Mouse (Mus musculus): Measurements from ENCODE around the gene Cog7.

- TF ChIP-seq REST (IDR thresholded peaks at IDR 0.05; ENCODE audit: insufficient read depth, insufficient read length) = no peak
- no peak for TF ChIP-seq TCF12 (IDR thresholded peaks at IDR 0.05; ENCODE audit: insufficient read depth, poor library complexity, severe bottlenecking)
- TF ChIP-seq USF1 (IDR thresholded peaks at IDR 0.05; ENCODE audit: low read depth) = no peak
- TF ChIP-seq POLR2A (IDR thresholded peaks at IDR 0.05; ENCODE audit: insufficient read length, low read depth) = no peak
- TF ChIP-seq CEBPB (IDR thresholded peaks at IDR 0.05; ENCODE audit: insufficient read depth, poor library complexity, severe bottlenecking) = no peak
- TF ChIP-seq SRF (IDR thresholded peaks at IDR 0.05; ENCODE audit: control insufficient read depth, insufficient read length, low read depth) = no peak
- no peak for TF ChIP-seq MAX (IDR thresholded peaks at IDR 0.05; ENCODE audit: low read depth)
- TF ChIP-seq MYOG (IDR thresholded peaks at IDR 0.05; ENCODE audit: control insufficient read depth in 1 of 3, insufficient read depth in 1 of 3, insufficient read length in 2 of 3, low read depth in 2 of 3) = no peak
- no peak for TF ChIP-seq POLR2AphosphoS2 (IDR thresholded peaks at IDR 0.05; ENCODE audit: insufficient read length, low read depth)
- TF ChIP-seq E2F4 (IDR thresholded peaks at IDR 0.05; ENCODE audit: insufficient read depth) = no peak
These were observed 6.5 kb downstream of the Cog7 start for GRCm38 (mm10) chr7:121975031-121975430.

Measured in myocyte (in vitro differentiated cells).